Mouse (Mus musculus) G1E (cell line): ENCODE data around the gene Nxpe3. TPM values are rescaled to one million over a fixed set of nuclear protein-coding genes. Genes with fewer than 3 reads are reported as not detected.

ENCODE experiments used
- ATAC-seq: 2 replicates; pipeline ENCODE4 v1.8.0; 2016; ENCODE audit warnings: mild to moderate bottlenecking; ENCODE audit not compliant: insufficient number of reproducible peaks, poor library complexity, low FRiP score, severe bottlenecking; ENCODE audit errors: extremely low read depth
- DNase-seq: peaks from one replicate; pipeline ENCODE4 v3.0.0; 2012; ENCODE audit warnings: low spot score
- H3K27me3 ChIP-seq: 2 replicates; pipeline ENCODE4 v1.6.1; 2012; ENCODE audit warnings: mild to moderate bottlenecking, low read length, inconsistent platforms; ENCODE audit not compliant: insufficient read depth
- H3K36me3 ChIP-seq: replicated peaks from 2 replicates; pipeline ENCODE3; 2012; ENCODE audit warnings: mild to moderate bottlenecking, inconsistent platforms
- H3K4me1 ChIP-seq: 2 replicates; pipeline ENCODE4 v1.6.1; 2012; ENCODE audit warnings: low read depth, low read length, inconsistent platforms, mixed read lengths; ENCODE audit not compliant: insufficient read depth
- H3K4me3 ChIP-seq: 2 replicates; pipeline ENCODE4 v1.5.1; 2012; ENCODE audit warnings: low read depth, mild to moderate bottlenecking, inconsistent platforms, low read length, moderate library complexity, mixed read lengths
- H3K9me3 ChIP-seq: replicated peaks from 2 replicates; pipeline ENCODE4 v1.6.1; 2012; ENCODE audit warnings: inconsistent platforms
- CTCF ChIP-seq: IDR thresholded peaks from 2 replicates; pipeline ENCODE4 v1.5.1; 2012; ENCODE audit warnings: low read depth, low read length, inconsistent platforms, mixed read lengths
- GATA1 ChIP-seq: IDR thresholded peaks from 2 replicates; pipeline ENCODE4 v1.6.1; 2012; ENCODE audit warnings: borderline replicate concordance, low read length, inconsistent platforms, mixed read lengths
- GATA2 ChIP-seq: IDR thresholded peaks from 2 replicates; pipeline ENCODE4 v1.6.1; 2012; ENCODE audit warnings: low read depth, low read length, inconsistent platforms, borderline replicate concordance
- POLR2AphosphoS5 ChIP-seq: IDR thresholded peaks from 2 replicates; pipeline ENCODE4 v1.6.1; 2012; ENCODE audit warnings: low read depth, low read length, inconsistent platforms; ENCODE audit not compliant: insufficient replicate concordance
- TAL1 ChIP-seq: conservative IDR thresholded peaks from 2 replicates; pipeline ENCODE4 v1.6.1; 2012; ENCODE audit warnings: low read depth, low read length, inconsistent platforms, mixed read lengths
- polyA plus RNA-seq: library from polyadenylated mRNA; stranded (reverse); fragments of >175 nt; gene quantifications from 2 replicates; pipeline ENCODE4 v1.2.3, GENCODE M21; 2012
- total RNA-seq, 2 experiments: library from RNA; stranded (forward) in 1 of 2; stranded (reverse) in 1 of 2; fragments of 200-1000 nt in 1 of 2; fragments of >200 nt in 1 of 2; fragmentation: Nextera tagmentation in 1 of 2; gene quantifications; 2 replicates each; pipeline ENCODE4 v1.2.3; 2014 to 2017

The Nxpe3 gene
- total and polyA plus RNA-seq, 3 experiments = 1.3 to 29.2 (median 13.3) TPM

DNA sequence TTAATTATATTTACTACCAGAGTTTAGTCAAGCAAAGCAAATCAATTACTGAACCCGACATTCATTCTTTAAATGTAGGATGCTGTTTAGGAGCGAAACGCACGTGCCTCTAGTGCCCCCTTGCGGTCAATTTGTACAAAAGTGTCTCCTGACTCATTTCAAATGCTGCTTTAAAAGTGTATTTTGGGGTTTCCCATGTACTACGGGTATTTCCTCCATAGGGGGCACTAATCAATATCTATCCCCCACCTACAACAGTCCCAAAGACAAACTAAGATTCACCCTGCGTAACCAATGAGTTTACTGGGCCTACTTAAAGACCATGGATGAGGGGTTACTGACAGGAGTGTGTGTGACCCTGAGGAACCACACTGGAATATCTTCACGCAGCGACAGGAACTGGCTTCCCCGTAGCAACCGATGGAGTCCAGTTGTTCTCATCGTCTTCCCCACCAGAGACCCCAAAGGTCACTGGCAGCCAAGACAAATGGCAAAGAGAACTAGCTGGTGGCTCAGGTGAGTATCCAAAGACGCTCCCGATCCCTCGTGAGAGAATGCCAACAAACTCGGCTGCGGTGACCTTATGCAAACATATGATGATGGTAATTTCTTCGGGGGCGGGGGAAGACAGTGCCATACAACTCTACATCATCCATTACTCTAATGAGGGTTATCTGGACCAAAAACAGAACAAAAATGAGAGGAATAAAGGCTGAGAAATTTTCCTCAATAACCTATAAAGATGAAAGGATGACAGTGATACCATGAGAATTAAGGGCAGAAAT, 42.0 kb downstream of the Nxpe3 start:
- Histone ChIP-seq H3K27me3 (no peaks in the 10 kb centered on the region), H3K9me3 (peaks cover 6% of the 10 kb centered on the region), H3K4me3 (no peak overlapping the region), H3K4me1 (no peaks in the 10 kb centered on the region), H3K36me3 (peaks cover 72% of the 10 kb centered on the region)
- ATAC-seq = peak; percentile 68; the same call in 1 of the 2 replicates
- peak; percentile 27 for DNase-seq
- no peak for TF ChIP-seq GATA1
- TF ChIP-seq GATA2 = no peak
- no peak for TF ChIP-seq POLR2AphosphoS5
- TF ChIP-seq CTCF = peak; percentile 80

DNA sequence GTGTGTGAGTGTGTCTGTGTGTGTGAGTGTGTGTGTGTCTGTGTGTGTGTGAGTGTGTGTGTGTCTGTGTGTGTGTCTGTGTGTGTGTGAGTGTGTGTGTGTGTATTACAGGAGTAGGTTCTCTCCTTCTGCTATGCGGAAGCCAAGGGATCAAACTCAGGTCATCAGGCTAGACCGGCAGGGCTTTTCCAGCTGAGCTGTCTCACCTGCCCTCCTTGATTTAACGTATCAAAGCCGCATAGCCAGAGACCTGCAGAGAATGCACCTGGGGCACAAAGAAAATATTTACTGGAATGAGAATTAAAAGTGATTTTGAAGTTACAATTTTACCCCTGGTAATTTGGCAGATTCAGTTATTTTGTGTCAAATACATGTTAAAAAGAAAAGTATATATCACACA, 42.6 kb downstream of the Nxpe3 start:
- no peak for ATAC-seq
- H3K4me3 ChIP-seq = no peak overlapping the region

GRCm38 (mm10) chr16:55850485-55850884, 44.6 kb downstream of the Nxpe3 start:
- no peak overlapping the region for H3K4me3 ChIP-seq
- peaks cover 8% of the 10 kb centered on the region for H3K4me1 ChIP-seq
- DNase-seq (no peak), ATAC-seq (no peak)
- peaks cover 64% of the 10 kb centered on the region for H3K36me3 ChIP-seq
- peaks cover 2% of the 10 kb centered on the region; the same call in 1 of the 2 replicates for H3K9me3 ChIP-seq
- no peaks in the 10 kb centered on the region for H3K27me3 ChIP-seq
- TF ChIP-seq GATA1 (no peak), CTCF (no peak), TAL1 (no peak), POLR2AphosphoS5 (no peak), GATA2 (no peak)

More for the DNA sequence above, 42.6 kb downstream of the Nxpe3 start:
- peaks cover 69% of the 10 kb centered on the region for H3K36me3 ChIP-seq
- no peak for DNase-seq
- TF ChIP-seq GATA2 (no peak), CTCF (no peak), POLR2AphosphoS5 (no peak), TAL1 (no peak), GATA1 (no peak)
- no peaks in the 10 kb centered on the region for H3K27me3 ChIP-seq
- H3K4me1 ChIP-seq = peaks cover 4% of the 10 kb centered on the region
- peaks cover 6% of the 10 kb centered on the region for H3K9me3 ChIP-seq

DNA sequence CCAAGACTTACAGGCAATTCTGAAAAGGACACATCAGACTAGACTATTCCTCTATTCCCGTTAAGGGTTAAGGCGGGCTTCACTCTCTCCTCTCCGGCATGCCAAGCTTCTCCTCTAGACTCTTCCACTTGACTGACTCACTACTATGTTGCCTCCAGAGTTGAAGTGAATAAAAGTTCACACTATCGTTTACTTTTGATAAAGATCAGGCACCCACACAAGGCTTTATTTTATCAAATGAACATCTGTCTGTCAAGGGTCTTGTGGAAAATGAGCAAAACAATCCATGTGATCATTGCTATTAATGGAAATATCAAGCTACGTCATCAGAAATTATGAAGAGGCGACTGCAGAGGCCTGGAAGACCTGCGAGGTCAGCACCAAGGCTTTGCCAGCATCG, 47.4 kb downstream of the Nxpe3 start:
- DNase-seq = no peak
- no peaks in the 10 kb centered on the region for H3K27me3 ChIP-seq
- no peak overlapping the region for H3K4me3 ChIP-seq
- peaks cover 8% of the 10 kb centered on the region for H3K4me1 ChIP-seq
- TF ChIP-seq GATA1 (no peak), GATA2 (no peak), TAL1 (no peak), CTCF (no peak), POLR2AphosphoS5 (no peak)
- H3K9me3 ChIP-seq = no peaks in the 10 kb centered on the region
- ATAC-seq = peak; percentile 52
- peaks cover 66% of the 10 kb centered on the region for H3K36me3 ChIP-seq

DNA sequence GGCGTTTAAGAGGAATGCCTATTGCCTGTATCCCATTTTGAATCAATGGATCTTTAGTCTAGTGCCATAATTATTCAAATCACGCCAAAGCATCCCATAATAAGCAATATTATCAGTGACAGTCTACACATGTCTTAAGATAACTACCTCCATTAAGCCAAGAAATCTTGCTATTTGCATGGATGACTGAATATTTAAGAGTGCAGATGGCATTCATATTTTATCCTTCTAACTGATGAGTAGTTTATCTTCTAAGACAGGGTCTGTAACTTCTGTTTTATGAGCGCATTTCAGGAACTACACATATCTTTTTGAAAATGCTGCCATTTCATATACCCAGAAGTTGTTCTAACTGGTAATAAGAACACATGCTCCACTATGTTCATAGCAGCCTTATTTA, 50.2 kb downstream of the Nxpe3 start:
- H3K4me1 ChIP-seq = peaks cover 8% of the 10 kb centered on the region
- H3K36me3 ChIP-seq = peaks cover 64% of the 10 kb centered on the region
- H3K27me3 ChIP-seq = no peaks in the 10 kb centered on the region
- no peak overlapping the region for H3K4me3 ChIP-seq
- ATAC-seq (no peak), DNase-seq (no peak)
- TF ChIP-seq GATA1 = no peak
- no peak for TF ChIP-seq POLR2AphosphoS5
- no peak for TF ChIP-seq GATA2
- no peak for TF ChIP-seq TAL1
- no peak for TF ChIP-seq CTCF
- H3K9me3 ChIP-seq = no peaks in the 10 kb centered on the region

DNA sequence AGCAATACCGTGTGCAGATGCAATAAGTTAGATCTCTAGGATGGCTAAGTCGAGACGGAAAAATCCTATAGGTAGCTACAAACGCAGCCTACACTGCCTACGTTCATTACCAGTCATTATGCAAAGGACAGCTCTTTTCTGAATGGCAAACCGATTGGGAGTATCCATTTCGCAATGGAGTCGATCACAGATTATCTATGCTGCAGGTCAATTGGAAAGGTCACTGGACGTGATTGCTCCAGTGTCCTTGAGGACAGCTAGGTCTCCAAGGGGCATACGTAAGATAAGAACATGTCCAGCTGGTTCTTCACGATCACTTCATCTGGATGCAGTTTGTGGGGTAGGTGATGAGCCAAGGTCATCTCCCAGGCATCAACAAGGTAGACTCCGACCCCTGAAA, 51.2 kb downstream of the Nxpe3 start:
- Histone ChIP-seq H3K4me1 (peaks cover 11% of the 10 kb centered on the region), H3K27me3 (no peaks in the 10 kb centered on the region), H3K36me3 (peaks cover 60% of the 10 kb centered on the region), H3K4me3 (no peak overlapping the region), H3K9me3 (no peaks in the 10 kb centered on the region)
- ATAC-seq (no peak), DNase-seq (no peak)
- no peak for TF ChIP-seq GATA2
- no peak for TF ChIP-seq CTCF
- no peak for TF ChIP-seq TAL1
- TF ChIP-seq GATA1 = no peak
- TF ChIP-seq POLR2AphosphoS5 = no peak
